Mouse (Mus musculus): ENCODE data around the gene Tmem151a. TPM values are rescaled to one million over a fixed set of nuclear protein-coding genes. Genes with fewer than 3 reads are reported as not detected.

Tmem151a gene
- polyA plus RNA-seq, 1 experiment = 0.32 TPM

DNA sequence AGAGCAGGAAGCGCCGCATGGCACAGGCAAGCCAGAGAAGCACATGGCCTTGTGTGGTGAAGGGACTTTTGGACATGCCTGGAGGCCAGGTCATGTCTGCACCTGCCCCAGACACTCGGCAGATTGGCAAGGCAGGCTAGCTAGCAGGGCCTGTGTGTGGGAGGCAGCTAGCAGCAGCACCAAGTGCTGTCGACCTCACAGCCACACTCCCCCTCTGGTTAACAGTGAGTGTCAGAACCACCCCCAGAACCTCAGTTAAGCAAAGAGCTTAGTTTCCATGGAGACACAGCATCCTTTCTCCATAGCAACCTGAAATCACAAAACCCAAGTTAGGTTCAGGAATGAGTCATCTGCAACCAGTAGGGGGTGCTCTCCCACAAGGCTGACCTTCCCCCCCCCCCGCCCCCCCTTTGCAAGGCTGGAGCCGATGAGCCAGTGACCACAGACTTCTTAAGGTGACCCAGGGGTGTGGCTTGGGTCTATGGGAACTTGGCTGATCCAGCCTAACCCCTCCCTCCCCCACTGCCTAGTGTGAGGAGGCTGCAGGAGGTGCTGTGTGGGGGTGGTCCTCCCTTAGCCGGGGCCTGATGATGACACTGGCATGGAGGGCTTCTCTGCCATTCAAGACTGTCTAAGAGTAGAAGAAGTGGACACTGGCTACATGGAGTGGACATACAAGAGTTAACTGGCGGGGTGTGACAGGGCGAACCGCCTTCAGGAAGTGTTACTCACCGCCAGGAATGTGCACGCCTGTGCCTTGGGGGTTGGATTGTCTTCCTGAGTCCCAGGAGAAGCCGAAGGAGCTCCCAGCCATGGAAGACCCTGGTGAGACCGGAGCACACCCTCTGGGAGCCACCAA lies 35.1 kb downstream of the Tmem151a start, which contains the start of gene Rin1:
Gene Rin1, plus strand, starts transcription at position 435 of the 859 bp plus-strand sequence.
- TF ChIP-seq GATA1 (IDR thresholded peaks at IDR 0.05; ENCODE audit: borderline replicate concordance, low read length) = no peak
- TF ChIP-seq FLI1 (IDR thresholded peaks at IDR 0.05; ENCODE audit: low read length) = no peak
- Histone ChIP-seq H3K27me3 (replicated peaks) (peaks cover 42% of the 10 kb centered on the region), H3K9me3 (no peaks in the 10 kb centered on the region), H3K36me3 (replicated peaks; ENCODE audit: low read length) (peaks cover 49% of the 10 kb centered on the region), H3K4me3 (replicated peaks) (peak within 1 kb of the TSS; percentile 40), H3K4me1 (peaks cover 45% of the 10 kb centered on the region)

DNA sequence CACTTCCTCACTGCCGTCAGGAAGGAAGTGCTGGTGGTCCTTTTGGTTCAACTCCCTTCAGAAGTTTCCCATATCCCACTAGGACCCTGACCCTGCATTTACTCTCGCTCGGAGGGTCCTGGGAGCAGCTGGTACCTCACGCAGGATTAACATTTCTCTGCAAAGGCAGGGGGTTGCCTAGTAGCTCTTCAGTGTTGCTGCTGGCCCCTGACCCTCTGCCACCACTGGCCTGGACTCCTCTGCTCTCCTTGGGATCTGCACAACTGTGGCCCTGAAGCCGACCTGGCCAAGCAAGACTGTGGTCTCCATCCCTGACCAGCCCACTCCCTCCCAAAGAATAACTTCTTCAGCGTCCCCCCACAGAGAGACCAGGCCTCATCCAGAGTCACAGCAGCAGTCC lies 36.0 kb downstream of the Tmem151a start:
- TF ChIP-seq FLI1 (IDR thresholded peaks at IDR 0.05; ENCODE audit: low read length) (no peak), GATA1 (IDR thresholded peaks at IDR 0.05; ENCODE audit: borderline replicate concordance, low read length) (no peak)
- peaks cover 54% of the 10 kb centered on the region for H3K36me3 ChIP-seq (replicated peaks; ENCODE audit: low read length)
- peaks cover 32% of the 10 kb centered on the region for H3K27me3 ChIP-seq (replicated peaks)
- H3K9me3 ChIP-seq = no peaks in the 10 kb centered on the region
- no peak overlapping the region for H3K4me3 ChIP-seq (replicated peaks)
- peaks cover 45% of the 10 kb centered on the region for H3K4me1 ChIP-seq

DNA sequence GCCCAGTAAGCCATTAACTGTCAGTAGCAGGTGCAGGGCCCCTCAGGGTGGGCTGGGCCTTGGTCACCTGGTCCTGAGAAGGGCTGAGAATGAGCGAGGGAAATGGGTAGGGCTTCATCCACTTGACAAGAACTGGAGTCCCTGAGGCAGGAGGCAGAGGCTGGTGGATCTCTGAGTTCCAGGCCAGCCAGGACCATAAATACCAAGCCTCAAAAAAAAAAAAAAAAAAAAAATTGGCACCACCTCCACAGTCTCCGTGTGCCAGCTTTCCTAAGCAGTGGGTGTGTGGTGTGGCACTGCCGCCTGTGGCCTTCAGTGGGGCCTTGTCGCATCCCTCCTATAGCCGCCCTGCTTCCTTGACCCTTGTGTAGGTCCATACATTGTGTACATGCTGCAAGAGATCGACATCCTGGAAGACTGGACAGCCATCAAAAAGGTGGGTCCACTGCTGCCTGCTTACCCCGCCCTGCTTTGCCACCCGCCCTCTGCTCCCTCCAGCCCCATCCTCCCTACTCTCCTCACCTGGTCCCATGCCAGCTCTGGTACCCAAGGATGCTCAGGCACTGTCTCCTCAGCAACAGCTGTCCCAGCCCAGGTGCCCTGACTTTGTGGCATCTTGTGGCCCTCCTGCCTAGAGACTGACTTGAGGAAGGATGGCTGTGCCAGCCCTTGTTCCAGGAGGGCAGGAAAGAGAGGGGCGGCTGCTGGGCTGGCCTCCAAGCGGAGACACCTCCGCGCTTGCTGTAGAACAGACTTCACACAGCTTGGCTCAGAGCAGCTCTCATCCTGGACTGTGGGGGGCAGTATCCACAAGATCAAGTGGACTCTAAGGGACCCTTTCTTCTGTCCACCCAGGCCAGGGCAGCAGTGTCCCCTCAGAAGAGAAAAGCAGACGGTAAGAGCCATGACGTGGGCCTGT lies 36.9 kb downstream of the Tmem151a start:
- Histone ChIP-seq H3K9me3 (no peaks in the 10 kb centered on the region), H3K27me3 (replicated peaks) (peaks cover 25% of the 10 kb centered on the region), H3K36me3 (replicated peaks; ENCODE audit: low read length) (peaks cover 61% of the 10 kb centered on the region), H3K4me3 (replicated peaks) (no peak overlapping the region), H3K4me1 (peaks cover 40% of the 10 kb centered on the region)
- TF ChIP-seq GATA1 (IDR thresholded peaks at IDR 0.05; ENCODE audit: borderline replicate concordance, low read length) (no peak), FLI1 (IDR thresholded peaks at IDR 0.05; ENCODE audit: low read length) (no peak)

DNA sequence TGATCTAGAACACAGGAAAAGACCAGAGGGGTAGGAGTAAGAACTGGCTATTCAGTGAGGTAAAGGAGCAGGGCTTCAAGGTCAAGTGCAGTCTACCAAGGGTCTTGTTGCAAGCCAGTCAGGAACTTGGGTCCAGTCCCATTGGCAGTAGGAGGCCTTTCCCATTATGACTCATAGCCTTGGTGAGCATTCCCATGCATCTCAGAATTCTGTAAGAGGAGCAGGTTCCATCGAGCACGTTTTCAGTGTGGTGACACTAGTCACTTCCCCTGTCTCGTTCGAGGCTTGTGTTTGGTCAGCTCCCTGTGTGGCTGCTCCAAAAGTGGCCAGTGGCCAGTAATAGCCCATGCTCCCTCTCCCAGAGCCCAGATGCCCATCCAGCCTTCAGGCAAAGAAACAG lies 39.8 kb downstream of the Tmem151a start:
- Histone ChIP-seq H3K4me3 (replicated peaks) (no peak overlapping the region), H3K36me3 (replicated peaks; ENCODE audit: low read length) (peaks cover 68% of the 10 kb centered on the region), H3K27me3 (replicated peaks) (no peaks in the 10 kb centered on the region), H3K9me3 (no peaks in the 10 kb centered on the region), H3K4me1 (peaks cover 41% of the 10 kb centered on the region)
- TF ChIP-seq FLI1 (IDR thresholded peaks at IDR 0.05; ENCODE audit: low read length) (no peak), GATA1 (IDR thresholded peaks at IDR 0.05; ENCODE audit: borderline replicate concordance, low read length) (no peak)

DNA sequence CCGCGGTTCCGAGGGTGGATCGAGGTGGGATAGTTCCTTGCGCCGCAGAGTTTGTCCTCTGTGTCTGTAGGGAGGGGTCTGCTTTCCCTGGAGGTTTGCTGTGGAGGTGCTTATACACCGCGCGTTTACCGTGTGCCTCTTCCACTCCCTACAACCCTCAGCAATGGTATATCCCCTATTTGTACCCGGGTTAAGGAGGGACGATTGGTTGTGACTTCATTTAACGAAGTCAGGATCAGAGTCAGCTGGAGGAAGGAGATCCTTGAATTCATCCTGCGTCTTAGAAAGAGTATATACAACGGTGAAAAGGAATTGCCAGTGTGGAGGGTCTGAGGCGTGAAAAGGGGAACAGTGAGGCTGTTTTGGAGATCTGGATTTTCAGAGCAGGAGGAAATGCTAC lies 43.7 kb downstream of the Tmem151a start:
- H3K27me3 ChIP-seq (replicated peaks) = peaks cover 15% of the 10 kb centered on the region
- H3K4me3 ChIP-seq (replicated peaks) = peak overlapping the region; percentile 97
- peaks cover 32% of the 10 kb centered on the region for H3K36me3 ChIP-seq (replicated peaks; ENCODE audit: low read length)
- TF ChIP-seq GATA1 (IDR thresholded peaks at IDR 0.05; ENCODE audit: borderline replicate concordance, low read length) = no peak
- no peak for TF ChIP-seq FLI1 (IDR thresholded peaks at IDR 0.05; ENCODE audit: low read length)
- peaks cover 55% of the 10 kb centered on the region for H3K4me1 ChIP-seq
- no peaks in the 10 kb centered on the region for H3K9me3 ChIP-seq

DNA sequence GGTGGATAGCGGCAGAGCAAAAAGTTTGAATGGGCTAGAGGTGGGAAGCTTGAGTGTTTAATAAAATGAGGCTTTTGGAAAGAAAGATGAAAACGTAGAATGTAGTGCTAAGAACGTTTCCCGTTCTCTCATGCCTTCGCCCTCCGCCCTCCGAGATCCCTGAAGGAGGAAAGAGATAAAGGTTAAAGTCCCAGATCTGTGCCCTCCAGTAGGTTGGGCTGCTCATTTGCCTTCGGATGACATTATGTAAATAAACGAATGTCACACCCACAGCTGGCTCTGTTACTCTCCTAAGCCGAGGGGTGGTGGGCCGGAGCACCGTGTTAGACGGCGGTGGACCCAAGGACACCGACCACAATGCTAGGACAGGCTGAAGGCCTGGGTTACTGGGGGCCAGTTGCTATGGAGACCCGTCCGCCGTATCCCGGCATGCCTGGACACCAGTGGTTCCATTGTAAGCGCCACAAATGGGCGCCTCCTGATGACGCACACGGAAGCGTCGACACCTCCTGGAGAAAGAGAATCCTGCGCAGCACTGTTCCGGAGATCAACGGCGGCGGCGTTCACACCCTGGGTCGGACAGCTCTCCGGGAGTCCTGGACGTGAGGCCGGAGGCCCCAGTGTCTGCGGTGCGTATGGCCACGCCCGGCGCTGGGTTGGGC lies 44.3 kb downstream of the Tmem151a start, which contains the start of gene Brms1:
Gene Brms1, plus strand, starts transcription at position 493 of the 662 bp plus-strand sequence.
- H3K4me3 ChIP-seq (replicated peaks) = peak within 1 kb of the TSS; percentile 97
- TF ChIP-seq FLI1 (IDR thresholded peaks at IDR 0.05; ENCODE audit: low read length) (no peak), GATA1 (IDR thresholded peaks at IDR 0.05; ENCODE audit: borderline replicate concordance, low read length) (no peak)
- peaks cover 55% of the 10 kb centered on the region for H3K4me1 ChIP-seq
- H3K36me3 ChIP-seq (replicated peaks; ENCODE audit: low read length) = peaks cover 26% of the 10 kb centered on the region
- peaks cover 15% of the 10 kb centered on the region for H3K27me3 ChIP-seq (replicated peaks)
- H3K9me3 ChIP-seq = no peaks in the 10 kb centered on the region

DNA sequence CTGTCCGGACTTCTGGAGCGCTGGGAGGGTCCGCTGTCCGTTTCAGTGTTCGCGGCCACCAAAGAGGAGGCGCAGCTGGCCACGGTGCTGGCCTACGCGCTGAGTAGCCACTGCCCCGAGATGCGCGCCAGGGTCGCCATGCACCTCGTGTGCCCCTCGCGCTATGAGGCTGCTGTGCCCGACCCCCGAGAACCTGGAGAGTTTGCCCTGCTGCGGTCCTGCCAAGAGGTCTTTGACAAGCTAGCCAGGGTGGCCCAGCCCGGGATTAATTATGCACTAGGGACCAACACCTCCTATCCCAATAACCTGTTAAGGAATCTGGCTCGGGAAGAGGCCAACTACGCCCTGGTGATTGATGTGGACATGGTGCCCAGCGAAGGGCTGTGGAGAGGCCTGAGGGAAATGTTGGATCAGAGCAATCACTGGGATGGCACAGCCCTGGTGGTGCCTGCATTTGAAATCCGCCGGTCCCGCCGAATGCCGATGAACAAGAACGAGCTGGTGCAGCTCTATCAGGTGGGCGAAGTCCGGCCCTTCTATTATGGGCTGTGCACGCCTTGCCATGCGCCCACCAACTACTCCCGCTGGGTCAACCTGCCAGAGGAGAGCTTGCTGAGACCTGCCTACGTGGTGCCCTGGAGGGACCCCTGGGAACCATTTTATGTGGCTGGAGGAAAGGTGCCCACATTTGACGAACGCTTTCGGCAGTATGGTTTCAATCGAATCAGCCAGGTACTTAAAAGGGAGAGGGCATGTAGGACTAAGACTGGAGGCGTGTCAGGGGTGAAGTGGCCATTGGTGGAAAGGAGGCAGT lies 45.8 kb downstream of the Tmem151a start:
- Histone ChIP-seq H3K27me3 (replicated peaks) (peaks cover 19% of the 10 kb centered on the region), H3K36me3 (replicated peaks; ENCODE audit: low read length) (peaks cover 14% of the 10 kb centered on the region), H3K4me3 (replicated peaks) (peak overlapping the region; percentile 98), H3K4me1 (peaks cover 49% of the 10 kb centered on the region), H3K9me3 (no peaks in the 10 kb centered on the region)
- TF ChIP-seq FLI1 (IDR thresholded peaks at IDR 0.05; ENCODE audit: low read length) = no peak
- TF ChIP-seq GATA1 (IDR thresholded peaks at IDR 0.05; ENCODE audit: borderline replicate concordance, low read length) = no peak

DNA sequence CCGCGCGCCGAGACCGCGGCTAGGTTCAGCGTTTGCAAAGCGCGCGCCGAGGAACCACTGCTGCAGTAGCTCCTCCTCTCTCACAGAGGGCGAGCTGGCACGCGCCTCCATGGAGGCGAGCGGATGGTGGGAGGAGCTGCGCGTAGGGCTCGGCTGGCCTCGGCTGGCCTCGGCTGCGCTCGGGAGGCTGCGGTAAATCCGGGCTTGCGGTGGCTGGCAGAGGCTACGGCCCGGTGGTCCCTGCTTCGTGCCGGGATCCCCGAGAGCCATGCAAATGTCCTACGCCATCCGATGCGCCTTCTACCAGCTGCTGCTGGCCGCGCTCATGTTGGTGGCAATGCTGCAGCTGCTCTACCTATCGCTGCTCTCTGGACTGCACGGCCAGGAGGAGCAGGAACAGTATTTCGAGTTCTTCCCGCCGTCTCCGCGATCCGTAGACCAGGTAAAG lies 46.6 kb downstream of the Tmem151a start, which contains the start of the genes B4gat1 and AC124502.3:
Gene B4gat1, plus strand, starts transcription at position 118 of the 448 bp plus-strand sequence.
Gene AC124502.3, plus strand, starts transcription at position 183 of the 448 bp plus-strand sequence.
- Histone ChIP-seq H3K4me3 (replicated peaks) (peak within 1 kb of the TSS; percentile 98), H3K27me3 (replicated peaks) (peaks cover 19% of the 10 kb centered on the region), H3K9me3 (no peaks in the 10 kb centered on the region), H3K4me1 (peaks cover 49% of the 10 kb centered on the region), H3K36me3 (replicated peaks; ENCODE audit: low read length) (peaks cover 8% of the 10 kb centered on the region)
- TF ChIP-seq FLI1 (IDR thresholded peaks at IDR 0.05; ENCODE audit: low read length) (no peak), GATA1 (IDR thresholded peaks at IDR 0.05; ENCODE audit: borderline replicate concordance, low read length) (no peak)
